Mouse (Mus musculus) neutrophil, adult 5-6 weeks (primary cell): ENCODE results near the gene Os9. TPM values are rescaled to one million over a fixed set of nuclear protein-coding genes. Genes with fewer than 3 reads are reported as not detected.
"Not testable (repeated sequence)": the region's sequence is repeated elsewhere in the genome, so short reads cannot be mapped to it uniquely, and the experiment has no call there.

Experiments
- ATAC-seq: fragments of 151-379, 151-347 bp; 2 replicates; pipeline ENCODE4 v1.8.0; 2017; ENCODE audit warnings: mild to moderate bottlenecking, moderate TSS enrichment; ENCODE audit not compliant: insufficient number of reproducible peaks, poor library complexity, low FRiP score, severe bottlenecking; ENCODE audit errors: extremely low read depth
- total RNA-seq: library from RNA; stranded (forward); fragments of 200-1000 nt; gene quantifications from 2 replicates; pipeline ENCODE4 v1.2.3, GENCODE M21; 2017

Os9 gene
- total RNA-seq = 157 and 176 TPM in 2 replicates

DNA sequence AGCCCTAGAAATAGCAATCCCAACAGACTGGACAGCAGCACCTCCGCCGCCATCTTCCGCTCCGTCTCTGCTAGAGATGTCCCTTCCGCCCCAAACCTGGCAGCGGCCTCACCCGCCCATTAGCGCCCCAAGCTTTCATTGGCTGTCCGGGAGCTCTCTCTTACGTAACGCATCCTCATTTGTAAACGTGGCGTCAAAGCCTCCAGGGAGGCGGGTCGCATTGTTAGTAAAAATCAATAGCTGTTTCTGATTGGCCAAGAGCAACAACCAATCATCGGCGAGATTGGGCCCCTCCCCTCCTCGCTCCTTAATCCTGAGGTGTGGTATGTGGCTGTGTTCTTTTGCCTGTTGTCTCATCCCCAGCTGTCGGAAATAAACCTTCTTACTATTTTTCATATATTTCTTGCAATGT, at the start of gene Os9:
Gene Os9, minus strand, starts transcription at position 66 of the 412 bp plus-strand sequence.
- ATAC-seq = peak; percentile 96

DNA sequence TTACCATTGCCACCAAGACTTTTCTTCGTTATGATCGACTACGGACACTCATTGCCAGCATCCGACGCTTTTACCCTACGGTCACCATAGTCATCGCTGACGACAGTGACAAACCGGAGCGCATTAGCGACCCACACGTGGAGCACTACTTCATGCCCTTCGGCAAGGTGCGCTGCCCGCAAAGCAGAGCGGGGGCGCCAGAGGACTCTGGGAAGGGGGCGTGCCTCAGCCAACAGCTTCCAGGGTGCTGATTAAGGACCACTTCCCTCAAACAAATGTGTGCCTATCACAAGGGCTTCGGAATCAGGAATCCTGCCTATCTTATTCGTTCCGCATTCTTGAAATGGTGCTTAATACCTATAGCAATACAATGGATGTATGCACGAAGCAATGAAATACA, 49.1 kb upstream of the Os9 start:
- ATAC-seq = no peak

DNA sequence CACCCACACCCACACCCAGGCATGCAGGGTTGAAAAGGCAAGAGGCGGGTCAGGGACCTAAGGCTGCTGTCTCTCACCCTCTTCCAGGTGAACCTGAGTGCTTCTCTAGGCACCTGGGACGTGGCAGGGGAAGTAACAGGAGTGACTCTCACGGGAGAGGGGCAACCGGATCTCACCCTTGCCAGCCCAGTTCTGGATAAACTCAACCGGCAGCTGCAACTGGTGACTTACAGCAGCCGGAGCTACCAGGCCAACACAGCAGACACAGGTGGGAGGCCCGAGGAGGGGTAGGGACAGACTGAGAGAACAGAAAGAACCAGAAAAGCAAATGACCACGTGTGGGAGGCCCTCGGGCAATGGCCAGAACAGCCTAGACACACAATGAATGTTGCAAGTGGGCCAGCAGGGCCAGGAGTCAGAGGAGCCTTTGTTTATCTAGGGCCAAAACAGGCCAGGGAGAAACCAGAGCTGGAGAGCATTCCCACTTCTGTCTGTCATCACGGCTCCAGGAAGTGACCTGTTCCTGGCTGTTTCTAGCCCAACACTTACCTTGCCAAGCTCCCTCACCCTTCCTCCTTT, 46.8 kb upstream of the Os9 start:
- ATAC-seq = no peak

DNA sequence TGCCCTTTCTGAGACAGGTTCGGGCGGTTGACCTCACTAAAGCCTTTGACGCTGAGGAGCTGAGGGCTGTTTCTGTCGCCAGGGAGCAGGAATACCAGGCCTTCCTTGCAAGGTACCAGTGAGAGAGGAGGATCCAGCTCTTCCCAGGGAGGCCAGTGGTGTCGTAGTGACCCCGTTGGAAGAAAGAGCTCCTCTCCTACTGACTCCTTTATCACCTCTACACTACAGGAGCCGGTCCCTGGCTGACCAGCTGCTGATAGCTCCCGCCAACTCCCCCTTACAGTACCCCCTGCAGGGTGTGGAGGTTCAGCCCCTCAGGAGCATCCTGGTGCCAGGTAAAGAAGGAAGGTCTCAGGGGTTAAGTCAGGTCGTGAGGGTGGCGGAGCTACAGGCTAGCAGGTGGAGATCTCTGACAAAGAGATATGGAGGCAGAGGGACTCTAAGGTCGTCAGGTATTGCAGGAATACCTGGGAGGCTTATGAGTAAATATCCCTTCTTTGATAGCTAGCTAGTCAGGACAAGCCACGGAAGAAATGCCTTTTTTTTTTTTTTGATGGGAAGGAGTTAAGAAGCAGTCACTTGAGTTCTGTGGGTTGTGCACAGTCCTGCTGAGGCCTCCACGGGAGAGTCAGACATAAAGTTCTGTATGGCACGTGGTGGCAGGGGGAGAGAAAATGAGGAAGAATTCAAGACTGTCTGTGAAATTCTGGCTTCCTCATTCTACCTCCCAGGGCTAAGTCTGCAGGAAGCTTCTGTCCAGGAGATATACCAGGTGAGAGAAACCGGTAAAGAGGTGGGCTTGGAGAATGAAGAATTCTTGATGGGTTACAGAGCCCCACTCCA, 46.1 kb upstream of the Os9 start:
- ATAC-seq = no peak

- ATAC-seq = no peak
Observed at GRCm38 (mm10) chr10:127166404-127166715, 45.4 kb upstream of the Os9 start.

DNA sequence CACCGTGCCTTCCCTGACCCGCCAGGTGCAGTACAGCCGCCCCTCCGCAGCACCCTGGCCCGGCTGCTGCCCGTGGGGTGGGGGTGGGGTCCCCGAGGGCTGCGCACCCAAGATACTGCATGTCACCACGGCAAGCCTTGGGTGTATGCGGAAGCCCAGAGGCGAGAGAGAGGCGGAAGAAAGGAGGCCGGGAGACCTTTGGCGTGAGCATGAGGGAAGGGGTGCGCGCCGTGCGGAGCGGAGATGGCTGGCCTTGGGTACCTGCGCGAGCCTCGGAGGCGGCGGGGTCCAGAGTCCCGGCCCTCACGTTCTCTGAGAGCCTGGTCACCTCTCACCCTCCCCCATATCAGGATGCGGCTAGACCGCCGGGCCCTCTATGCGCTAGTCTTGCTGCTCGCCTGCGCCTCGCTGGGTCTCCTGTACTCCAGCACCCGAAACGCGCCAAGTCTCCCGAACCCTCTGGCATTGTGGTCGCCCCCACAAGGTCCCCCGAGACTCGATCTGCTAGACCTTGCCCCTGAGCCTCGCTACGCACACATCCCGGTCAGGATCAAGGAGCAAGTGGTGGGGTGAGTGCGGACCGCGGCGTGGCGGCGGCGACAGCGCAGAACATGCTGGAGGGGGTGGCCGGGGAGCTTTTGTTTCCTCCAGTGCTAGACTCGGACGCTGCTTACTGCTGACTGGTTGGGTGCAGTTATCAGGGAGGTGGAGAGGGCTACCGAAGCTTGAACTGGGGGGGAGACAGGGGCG, 44.9 kb upstream of the Os9 start:
- ATAC-seq = peak; percentile 27

GRCm38 (mm10) chr10:127165354-127165653, 44.4 kb upstream of the Os9 start:
- no peak for ATAC-seq

DNA sequence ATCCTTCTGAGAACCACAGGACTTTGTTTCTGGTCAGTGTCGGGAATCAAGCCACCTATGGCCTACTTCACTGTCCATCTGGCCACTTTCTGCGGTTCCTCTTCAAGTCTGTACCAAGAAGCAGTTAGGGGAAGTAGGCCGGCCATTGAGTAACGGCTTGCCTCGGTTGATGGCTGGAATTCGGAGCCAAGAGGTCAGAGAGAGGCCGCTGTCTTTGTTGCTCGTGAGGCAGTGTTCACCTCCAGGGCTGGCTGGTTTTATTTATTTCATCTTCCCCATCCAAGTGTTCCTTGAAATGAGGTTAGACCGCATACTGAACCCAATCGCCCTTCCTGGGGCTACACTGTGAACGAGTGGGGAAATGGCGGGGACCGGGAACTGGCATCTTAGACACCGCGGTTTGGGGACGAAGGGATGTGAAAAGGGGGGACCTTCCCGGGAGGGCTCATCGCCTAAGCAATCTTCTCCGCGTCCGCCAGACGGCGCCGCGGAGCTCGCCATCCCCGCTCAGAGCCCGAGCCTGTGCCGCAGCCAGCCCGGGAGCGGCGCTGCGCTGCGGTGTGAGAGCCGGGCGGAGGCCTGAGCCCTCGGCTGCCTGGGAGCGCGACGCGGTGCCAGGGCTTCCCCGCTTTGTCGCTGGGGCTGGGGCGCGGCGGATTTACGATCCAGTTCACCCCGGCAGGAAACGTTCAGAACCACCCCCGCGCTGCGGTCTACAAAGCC, 43.9 kb upstream of the Os9 start, which contains the start of gene B4galnt1:
Gene B4galnt1, plus strand, starts transcription at position 595 of the 723 bp plus-strand sequence.
- peak; percentile 45 for ATAC-seq

GRCm38 (mm10) chr10:127164190-127164589, 43.3 kb upstream of the Os9 start:
- no peak for ATAC-seq

- ATAC-seq = peak; percentile 45
Observed at GRCm38 (mm10) chr10:127162771-127163261, 41.9 kb upstream of the Os9 start.

- no peak for ATAC-seq
Observed at GRCm38 (mm10) chr10:127160728-127161127, 39.8 kb upstream of the Os9 start.

DNA sequence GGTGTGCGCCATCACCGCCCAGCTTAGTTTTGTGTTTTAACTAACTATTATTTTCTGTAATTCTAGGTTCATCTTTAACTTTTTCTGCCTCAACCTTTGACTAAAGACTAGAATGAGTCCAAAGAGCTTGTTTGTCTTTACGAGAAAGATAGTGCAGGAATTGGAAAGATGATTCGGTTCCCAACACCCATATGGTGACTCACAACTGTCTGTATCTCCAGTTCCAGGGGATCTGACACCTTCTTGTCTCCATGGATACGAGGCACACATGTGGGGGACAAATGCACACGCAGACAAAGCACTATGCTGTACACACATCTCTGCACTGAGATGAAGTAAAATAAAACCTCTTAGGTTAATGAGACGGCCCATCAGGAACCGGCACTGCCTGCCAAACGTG, 39.1 kb upstream of the Os9 start:
- ATAC-seq = no peak

DNA sequence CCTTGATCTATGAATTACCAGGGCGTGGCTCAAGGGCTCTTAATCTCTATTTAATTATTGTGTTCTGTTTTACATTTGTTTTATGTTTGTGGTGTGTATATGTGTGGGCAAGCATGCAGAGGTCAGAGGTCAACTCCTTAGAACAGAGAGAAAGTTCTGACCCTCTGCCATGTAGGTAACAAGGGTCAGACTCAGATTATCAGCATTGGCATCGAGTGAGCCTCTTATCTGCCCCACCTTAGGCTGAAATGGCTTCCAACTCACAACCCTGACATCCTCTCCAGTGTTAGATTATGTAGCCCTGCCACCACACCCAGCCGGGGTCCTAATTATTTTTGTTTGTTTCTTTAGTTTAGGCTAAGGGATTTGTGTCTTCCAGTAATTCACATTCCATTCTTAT, 37.5 kb upstream of the Os9 start:
- ATAC-seq = no peak

DNA sequence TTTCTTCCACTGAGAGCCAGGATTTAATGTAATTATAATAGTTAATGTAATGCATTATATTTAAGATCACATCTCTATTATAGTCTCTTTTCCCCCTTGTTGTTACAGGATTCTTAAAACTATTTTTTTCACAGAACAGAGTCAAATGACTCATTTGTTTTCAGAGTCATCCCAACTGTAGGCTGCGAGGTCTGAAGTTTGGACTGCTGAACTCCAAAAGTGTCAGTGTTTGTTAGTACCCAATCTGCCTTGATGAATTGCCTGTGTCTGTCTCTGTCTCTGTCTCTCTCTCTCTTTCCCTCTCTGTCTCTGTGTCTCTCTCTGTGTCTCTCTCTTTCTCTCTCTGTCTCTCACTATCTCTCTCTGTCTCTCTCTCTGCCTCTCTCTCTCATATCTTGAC, 35.6 kb upstream of the Os9 start:
- no peak for ATAC-seq

DNA sequence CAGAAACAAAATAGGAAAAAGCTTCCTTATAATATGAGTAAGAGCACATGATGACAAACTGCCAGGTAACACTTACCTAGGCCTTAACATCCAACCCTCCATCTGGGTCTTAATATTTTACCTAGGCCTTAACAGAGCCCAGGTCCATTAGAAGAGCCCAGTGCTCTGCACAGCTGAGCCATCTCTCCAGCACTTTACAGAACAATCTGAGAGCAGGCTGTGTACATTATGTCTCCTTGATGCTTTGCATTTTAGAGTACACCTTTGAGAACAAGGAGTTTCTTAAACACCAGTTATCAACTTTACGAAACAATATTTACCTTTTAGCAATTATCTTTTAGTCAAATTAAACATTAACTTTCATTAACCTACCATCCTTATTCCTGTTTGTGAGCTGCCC, 35.2 kb upstream of the Os9 start:
- no peak for ATAC-seq

GRCm38 (mm10) chr10:127154652-127155051, 33.7 kb upstream of the Os9 start:
- ATAC-seq = no peak

DNA sequence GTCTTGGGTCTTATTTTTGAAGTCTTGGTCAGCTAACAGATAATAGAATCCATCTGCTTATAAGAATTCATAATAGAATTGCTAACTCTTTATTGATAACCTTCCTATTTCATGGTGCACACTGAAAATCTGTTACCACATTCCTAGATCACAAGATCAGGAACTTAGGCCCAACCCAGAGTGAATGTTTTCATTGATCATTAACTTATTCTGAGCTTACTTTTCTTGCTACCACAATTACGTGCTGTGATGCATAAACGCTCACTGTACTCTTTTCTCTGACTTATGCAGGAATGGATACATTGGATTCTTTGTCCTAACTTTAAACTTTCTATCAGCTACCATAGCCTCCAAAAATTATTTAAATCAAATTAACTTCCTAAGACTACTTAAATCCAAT, 33.3 kb upstream of the Os9 start:
- ATAC-seq = no peak

GRCm38 (mm10) chr10:127153323-127153722, 32.4 kb upstream of the Os9 start:
- ATAC-seq = no peak

DNA sequence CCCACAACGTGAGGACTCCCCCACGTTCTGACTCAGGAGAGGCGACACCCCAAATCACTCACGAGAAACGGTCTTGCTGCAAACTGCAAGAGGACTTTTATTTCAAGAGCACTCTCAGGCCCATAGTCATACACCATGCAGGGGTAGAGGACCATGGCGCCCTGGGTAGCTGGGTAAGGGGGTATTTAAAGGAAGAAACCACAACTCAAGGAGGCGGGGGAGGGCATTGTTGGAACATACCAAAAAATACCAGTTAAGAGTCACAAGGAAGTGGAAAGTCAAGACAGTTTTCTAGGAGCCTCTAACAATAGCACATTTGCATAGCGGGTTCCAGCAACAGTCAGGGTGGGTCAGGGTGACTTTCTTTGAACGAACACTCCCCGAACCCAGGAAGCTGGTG, 31.6 kb upstream of the Os9 start:
- not testable (repeated sequence) for ATAC-seq
